Mouse (Mus musculus) cortical plate, adult 2 months (tissue): ENCODE measurements around the gene Ttc38. TPM values are rescaled to one million over a fixed set of nuclear protein-coding genes. Genes with fewer than 3 reads are reported as not detected.

Experiments used
- H3K27ac ChIP-seq: fragments of 200-500 bp; 2 replicates; pipeline ENCODE4 v1.5.1; 2012; ENCODE audit warnings: low read length, control low read depth, inconsistent platforms; ENCODE audit not compliant: insufficient read depth
- H3K4me1 ChIP-seq: fragments of 200-500 bp; 2 replicates; pipeline ENCODE4 v1.6.1; 2011; ENCODE audit warnings: low read length; ENCODE audit not compliant: control insufficient read depth, insufficient read depth
- H3K4me3 ChIP-seq: fragments of 200-500 bp; 2 replicates; pipeline ENCODE4 v1.5.1; 2011; ENCODE audit warnings: mild to moderate bottlenecking, low read length, control low read depth; ENCODE audit not compliant: insufficient read depth
- CTCF ChIP-seq: fragments of 200-500 bp; IDR thresholded peaks from 2 replicates; pipeline ENCODE4 v1.5.1; 2011; ENCODE audit warnings: mild to moderate bottlenecking, control low read depth, low read length; ENCODE audit not compliant: insufficient read depth; ENCODE audit errors: extremely low read depth
- POLR2A ChIP-seq: fragments of 200-500 bp; IDR thresholded peaks from 2 replicates; pipeline ENCODE4 v1.6.1; 2011; ENCODE audit warnings: mild to moderate bottlenecking, low read length, control low read depth; ENCODE audit not compliant: insufficient read depth; ENCODE audit errors: extremely low read depth
- polyA plus RNA-seq: library from polyadenylated mRNA; depleted of rRNA; stranded (reverse); fragments of >200 nt; gene quantifications from 2 replicates; pipeline ENCODE4 v1.2.3, GENCODE M21; 2012

Ttc38 gene
- polyA plus RNA-seq, 1 experiment: 4.9 TPM

GRCm38 (mm10) chr15:85802931-85803330, 29.2 kb upstream of the Ttc38 start:
- Histone ChIP-seq H3K4me1 (no peaks in the 10 kb centered on the region), H3K4me3 (no peak overlapping the region), H3K27ac (no peak overlapping the region)
- no peak for TF ChIP-seq POLR2A
- no peak for TF ChIP-seq CTCF

GRCm38 (mm10) chr15:85806886-85807285, 25.2 kb upstream of the Ttc38 start:
- no peak overlapping the region for H3K27ac ChIP-seq
- H3K4me1 ChIP-seq: peaks cover 4% of the 10 kb centered on the region; the same call in 1 of the 2 replicates
- TF ChIP-seq POLR2A: no peak
- no peak for TF ChIP-seq CTCF
- no peak overlapping the region for H3K4me3 ChIP-seq

- no peak overlapping the region for H3K4me3 ChIP-seq
- TF ChIP-seq POLR2A (no peak), CTCF (no peak)
- peaks cover 4% of the 10 kb centered on the region; the same call in 1 of the 2 replicates for H3K4me1 ChIP-seq
- H3K27ac ChIP-seq: no peak overlapping the region
These were observed 24.7 kb upstream of the Ttc38 start for GRCm38 (mm10) chr15:85807404-85807803.

- TF ChIP-seq POLR2A: no peak
- no peak for TF ChIP-seq CTCF
- Histone ChIP-seq H3K27ac (no peak overlapping the region), H3K4me1 (peaks cover 4% of the 10 kb centered on the region; the same call in 1 of the 2 replicates), H3K4me3 (no peak overlapping the region)
These were observed 24.1 kb upstream of the Ttc38 start for GRCm38 (mm10) chr15:85808031-85808430.

GRCm38 (mm10) chr15:85808434-85808833, 23.7 kb upstream of the Ttc38 start:
- Histone ChIP-seq H3K27ac (no peak overlapping the region), H3K4me1 (peaks cover 4% of the 10 kb centered on the region; the same call in 1 of the 2 replicates), H3K4me3 (no peak overlapping the region)
- no peak for TF ChIP-seq POLR2A
- no peak for TF ChIP-seq CTCF

GRCm38 (mm10) chr15:85809091-85809490, 23.0 kb upstream of the Ttc38 start:
- H3K4me1 ChIP-seq: peaks cover 4% of the 10 kb centered on the region; the same call in 1 of the 2 replicates
- TF ChIP-seq POLR2A (no peak), CTCF (no peak)
- H3K4me3 ChIP-seq: no peak overlapping the region
- no peak overlapping the region for H3K27ac ChIP-seq

- Histone ChIP-seq H3K4me3 (peak overlapping the region; percentile 54; the same call in 1 of the 2 replicates), H3K4me1 (peaks cover 4% of the 10 kb centered on the region; the same call in 1 of the 2 replicates), H3K27ac (peak overlapping the region; percentile 36; the same call in 1 of the 2 replicates)
- no peak for TF ChIP-seq POLR2A
- TF ChIP-seq CTCF: no peak
These were observed 21.7 kb upstream of the Ttc38 start for GRCm38 (mm10) chr15:85810462-85810805.

GRCm38 (mm10) chr15:85810806-85811521, 21.1 kb upstream of the Ttc38 start:
- Histone ChIP-seq H3K4me1 (peaks cover 4% of the 10 kb centered on the region; the same call in 1 of the 2 replicates), H3K27ac (peak overlapping the region; percentile 36), H3K4me3 (peak overlapping the region; percentile 54)
- TF ChIP-seq CTCF: no peak
- 0 out of 2 replicates have a peak, but pooled peaks have one; percentile 8 for TF ChIP-seq POLR2A

GRCm38 (mm10) chr15:85811535-85812277, 20.4 kb upstream of the Ttc38 start, which contains the start of gene Cdpf1:
Gene Cdpf1, minus strand, starts transcription at chr15:85811697.
- Histone ChIP-seq H3K4me1 (peaks cover 4% of the 10 kb centered on the region; the same call in 1 of the 2 replicates), H3K4me3 (peak within 1 kb of the TSS; percentile 54), H3K27ac (peak within 1 kb of the TSS; percentile 36)
- no peak for TF ChIP-seq CTCF
- TF ChIP-seq POLR2A: peak; percentile 97
